Mouse (Mus musculus) left cerebral cortex, adult 18-20 months (tissue): ENCODE measurements around the gene Il4i1. TPM values are rescaled to one million over a fixed set of nuclear protein-coding genes. Genes with fewer than 3 reads are reported as not detected.
A peak's percentile ranks its signal among the peaks of the same experiment; 100 is the strongest.
"Not testable (repeated sequence)": the region's sequence is repeated elsewhere in the genome, so short reads cannot be mapped to it uniquely, and the experiment has no call there.

Experiments used
- DNase-seq, 2 experiments: peaks; one replicate each; pipeline ENCODE4 v3.0.0; 2021 to 2022; ENCODE audit warnings: low spot score in 2 of 2, mixed read lengths in 1 of 2
- total RNA-seq, 2 experiments: library from RNA; stranded (reverse); gene quantifications; 2 replicates each; pipeline ENCODE4 v1.2.3; 2021

Il4i1 gene
- total RNA-seq, 2 experiments from 2014 or later = 1.8 to 2.3 TPM

DNA sequence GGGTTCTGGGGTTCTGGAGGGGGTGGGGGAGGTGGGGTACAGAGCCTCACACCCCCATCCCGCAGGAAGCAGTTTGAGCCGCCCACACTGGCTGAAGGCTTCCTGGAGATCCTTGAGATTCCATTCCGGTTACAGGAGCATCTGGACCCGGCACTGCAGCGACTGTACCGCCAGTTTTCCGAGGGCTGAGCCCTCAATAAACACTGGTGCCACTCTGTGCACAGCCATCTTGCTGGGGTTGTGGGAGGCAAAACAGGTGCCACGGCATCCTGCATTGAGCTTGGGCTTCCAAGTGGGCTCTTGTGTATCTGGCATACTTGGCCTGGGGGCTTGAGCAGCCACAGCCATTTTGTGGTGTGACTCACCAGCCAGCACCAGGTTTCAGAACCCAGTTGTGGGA is 46.2 kb downstream of the Il4i1 start:
- peak in 1 of 2 experiments; percentile 15 for DNase-seq

DNA sequence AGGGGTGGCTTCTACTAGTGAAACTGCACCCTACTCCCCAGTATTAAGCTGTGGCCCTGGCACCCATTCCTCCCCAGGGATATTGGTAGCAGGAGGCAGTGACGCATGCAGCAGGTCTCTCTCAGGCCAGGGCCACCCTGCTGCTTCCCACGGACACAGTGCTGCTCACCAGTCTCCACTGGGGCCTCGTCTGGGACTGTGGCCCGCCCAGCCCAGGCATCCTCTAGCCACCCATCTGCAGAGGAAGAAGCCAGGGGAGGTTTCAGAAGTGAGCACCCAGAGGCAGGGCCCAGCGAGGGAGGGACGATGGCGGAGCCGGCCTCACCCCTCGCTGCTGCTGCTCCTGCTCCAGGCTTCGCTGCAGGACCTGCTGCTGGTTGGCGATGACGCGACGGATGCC is 47.0 kb downstream of the Il4i1 start:
- no peak for DNase-seq

DNA sequence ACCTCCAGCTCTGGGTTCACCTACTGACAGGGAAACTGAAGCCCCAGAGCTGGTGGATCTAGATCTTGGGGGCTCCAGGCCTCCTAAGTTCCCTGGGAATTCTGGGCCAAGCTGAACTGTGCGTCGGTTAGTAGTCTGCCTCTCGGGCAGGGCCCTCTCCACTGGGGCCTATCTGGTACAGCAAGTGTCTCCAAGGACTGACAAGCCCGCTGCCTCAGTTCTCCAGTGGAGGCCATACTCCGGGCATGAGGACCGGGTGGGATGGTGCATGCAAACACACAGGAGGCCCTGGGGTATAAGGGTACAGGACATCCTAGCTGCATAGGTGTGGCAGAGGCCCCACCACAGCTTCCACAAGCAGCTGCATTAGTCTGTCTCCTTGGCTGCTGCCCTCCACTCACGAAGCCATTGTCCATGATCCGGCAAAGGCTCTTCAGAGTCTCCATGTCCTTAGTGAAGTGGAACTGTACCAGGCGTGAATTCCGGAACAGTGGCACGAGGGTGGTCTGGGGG is 47.9 kb downstream of the Il4i1 start:
- no peak for DNase-seq

DNA sequence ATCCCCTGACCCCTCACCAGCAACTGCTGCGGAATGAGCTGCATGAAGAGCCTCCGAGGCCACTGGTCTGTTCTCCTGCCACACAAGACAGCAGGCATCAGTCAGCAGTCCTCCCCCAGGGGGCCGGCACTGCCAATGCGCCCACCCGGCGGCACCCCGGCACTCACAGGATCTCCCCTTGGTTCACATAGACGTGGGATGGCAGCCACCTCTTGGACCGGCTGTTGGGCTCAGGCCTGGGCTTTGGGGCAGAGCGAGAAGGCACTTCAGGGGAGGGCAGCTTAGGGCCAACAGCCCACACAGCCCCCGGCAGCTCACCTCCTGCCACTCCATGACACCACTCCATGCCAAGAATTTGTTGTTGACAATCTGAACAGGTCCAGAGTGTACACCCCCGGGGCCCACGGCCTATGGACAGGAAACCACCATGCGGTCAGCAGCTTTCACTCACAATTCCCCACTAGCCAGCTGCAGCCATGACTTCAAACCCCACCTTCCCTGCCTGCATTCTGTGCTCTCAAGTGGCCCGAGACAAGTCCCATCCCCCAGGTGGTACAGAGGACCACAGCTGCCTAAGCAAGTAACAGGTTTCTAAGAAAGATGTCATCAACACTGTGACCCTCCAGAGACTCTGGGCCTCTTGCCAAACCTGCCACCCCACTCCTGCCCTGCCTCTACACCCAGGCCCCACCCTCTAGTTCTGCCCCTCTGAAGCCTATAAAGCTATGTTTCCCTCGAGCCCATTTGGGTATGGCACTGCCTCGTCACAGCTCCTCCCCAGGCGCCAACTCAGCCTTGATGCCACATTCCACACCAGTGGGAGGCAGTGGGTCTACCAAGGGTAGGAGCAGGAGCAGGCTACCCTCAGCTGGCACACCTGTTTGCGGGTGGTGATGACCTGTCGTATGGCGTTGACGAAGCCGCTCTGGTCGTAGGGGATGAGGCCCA is 48.7 kb downstream of the Il4i1 start:
- DNase-seq = no peak

DNA sequence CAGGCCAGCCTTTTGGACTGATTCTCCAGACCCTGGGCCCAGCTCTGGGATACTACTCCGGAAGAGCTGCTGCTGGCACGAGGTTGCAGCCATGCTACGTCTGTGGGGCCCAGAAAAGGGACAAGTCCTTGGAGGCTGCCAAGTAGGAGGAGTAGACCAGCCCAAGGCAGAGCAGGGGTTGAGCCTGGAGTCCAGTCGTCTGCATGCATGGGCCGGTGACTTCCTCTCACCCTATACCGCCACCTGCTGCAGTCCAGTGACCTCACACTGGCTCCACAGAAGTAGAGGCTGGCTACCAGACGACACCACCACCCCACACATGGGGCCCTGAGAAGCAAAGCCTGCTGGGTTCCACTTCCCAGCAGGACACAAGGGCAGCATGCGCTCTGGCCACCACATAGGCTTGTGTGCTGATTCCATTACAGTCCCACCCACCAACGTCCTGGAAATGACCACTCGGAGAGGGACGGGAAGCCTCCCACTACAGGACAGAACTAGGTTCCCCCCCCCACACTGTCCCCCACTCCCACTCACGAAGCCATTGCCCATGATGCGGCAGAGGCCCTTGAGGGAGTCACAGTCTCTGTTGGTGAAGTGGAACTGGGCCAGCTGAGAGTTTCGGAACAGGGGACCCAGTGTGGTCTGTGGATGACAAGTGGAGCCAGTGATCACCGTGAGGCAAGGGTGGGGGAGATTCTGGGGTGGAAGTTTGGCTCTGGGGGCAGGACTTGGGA is 50.3 kb downstream of the Il4i1 start:
- DNase-seq = no peak

DNA sequence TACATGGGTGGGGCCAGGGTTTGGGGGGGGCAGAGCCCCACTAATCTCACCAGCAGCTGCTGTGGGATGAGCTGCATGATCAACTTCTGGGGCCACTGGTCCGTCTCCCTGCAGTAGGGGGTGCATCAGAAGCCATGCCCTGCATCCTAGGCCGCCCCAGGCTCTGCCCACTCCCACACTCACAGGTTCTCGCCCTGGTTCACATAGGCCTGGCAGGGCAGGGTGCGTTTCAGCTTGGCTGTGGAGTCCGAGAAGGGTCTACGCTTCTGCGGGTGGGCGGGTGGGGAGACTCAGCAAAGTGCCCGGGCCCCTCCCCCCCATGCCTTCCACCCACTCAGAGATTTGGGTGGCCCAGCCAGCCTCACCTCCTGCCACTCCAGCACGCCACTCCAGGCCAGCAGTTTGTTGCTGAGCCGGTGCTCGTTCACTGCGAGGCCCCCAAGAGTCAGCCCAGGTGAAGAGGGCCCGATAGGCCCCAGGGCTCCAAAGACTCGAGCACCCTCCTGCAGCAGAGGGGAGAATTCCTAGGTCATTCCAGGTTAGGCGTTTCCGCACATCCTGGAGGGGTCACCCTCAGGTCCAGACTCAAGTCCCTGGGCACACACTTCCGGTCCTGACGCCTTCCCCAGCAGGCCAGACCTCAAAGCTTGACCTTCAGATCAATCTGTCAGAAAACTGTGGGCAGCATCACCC is 51.0 kb downstream of the Il4i1 start:
- DNase-seq = no peak

DNA sequence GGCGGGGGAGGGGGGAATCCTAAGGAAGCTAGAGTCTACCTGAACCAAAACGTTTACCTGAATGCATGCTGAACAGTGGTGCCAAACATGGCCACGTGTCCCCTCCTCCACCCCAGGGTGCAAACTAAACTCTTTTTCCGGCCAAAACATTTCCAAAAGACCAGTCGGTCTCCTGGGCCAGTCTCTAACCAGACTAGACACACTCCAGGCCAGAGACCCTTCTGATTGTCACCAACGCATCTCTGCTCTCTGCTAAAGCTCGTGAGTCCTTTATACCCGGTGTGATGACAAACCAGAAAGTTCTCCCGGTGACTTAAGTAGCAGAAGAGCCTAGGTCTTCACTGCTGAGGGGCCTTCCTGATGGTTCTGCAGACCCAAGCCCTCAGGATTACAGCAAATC is 51.6 kb downstream of the Il4i1 start:
- DNase-seq = no peak

DNA sequence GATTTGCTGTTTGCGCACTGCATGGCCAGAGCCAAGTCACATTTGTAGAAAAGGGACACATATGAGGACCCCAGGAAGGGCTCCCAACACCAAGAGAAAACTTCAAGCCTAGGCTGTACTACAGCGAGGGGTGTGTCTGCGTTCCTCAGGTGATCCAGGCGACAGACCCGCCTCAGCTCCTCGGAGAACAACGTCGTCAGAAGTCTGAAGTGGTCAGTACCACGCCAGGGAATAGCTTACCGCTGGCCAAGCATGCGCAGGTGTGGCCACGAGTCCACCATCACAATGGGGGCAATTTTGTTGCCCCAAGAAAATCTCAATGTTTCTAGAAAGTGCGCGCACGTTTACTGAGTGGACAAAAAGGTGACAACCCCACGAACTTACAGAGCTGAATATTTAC is 52.3 kb downstream of the Il4i1 start:
- DNase-seq = no peak

DNA sequence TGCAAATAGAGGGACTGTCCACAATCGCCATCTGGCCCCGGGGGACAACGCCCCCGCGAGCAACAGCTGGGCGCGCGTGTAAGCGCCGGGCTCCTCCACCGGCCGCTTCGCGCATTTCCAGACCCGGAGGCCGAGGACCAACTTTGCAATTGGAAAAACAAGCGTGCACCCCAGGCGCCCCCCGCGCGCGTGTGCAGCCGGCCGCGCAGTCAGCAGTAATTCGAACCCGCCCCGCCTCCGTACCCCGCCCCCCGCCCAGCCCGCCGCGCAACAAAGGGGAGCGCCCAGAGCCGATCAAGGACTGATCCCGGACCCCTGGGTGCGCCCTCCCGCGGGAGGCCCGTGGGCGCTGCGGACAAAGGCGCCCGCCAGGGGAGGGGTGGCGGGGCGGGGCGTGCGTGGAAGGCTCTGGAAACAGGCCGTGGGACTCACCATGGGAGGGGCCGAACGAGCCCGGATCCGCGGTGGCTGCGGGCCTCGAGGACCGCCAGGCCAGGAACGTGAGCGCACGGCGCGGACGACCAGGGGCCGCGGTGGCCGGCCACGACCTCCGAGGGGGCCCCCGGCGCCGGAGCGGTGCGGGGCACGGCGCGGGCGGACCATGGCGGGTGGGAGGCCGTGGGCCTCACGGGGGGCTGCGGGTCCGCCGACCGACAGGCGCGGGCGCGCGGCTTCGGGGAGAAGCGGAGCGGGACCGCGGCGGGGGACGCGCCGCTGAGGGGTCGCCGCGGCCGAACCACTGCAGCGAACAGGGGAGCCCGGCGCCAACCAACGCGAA is 52.9 kb downstream of the Il4i1 start:
- DNase-seq = peak; percentile 55 to 57

DNA sequence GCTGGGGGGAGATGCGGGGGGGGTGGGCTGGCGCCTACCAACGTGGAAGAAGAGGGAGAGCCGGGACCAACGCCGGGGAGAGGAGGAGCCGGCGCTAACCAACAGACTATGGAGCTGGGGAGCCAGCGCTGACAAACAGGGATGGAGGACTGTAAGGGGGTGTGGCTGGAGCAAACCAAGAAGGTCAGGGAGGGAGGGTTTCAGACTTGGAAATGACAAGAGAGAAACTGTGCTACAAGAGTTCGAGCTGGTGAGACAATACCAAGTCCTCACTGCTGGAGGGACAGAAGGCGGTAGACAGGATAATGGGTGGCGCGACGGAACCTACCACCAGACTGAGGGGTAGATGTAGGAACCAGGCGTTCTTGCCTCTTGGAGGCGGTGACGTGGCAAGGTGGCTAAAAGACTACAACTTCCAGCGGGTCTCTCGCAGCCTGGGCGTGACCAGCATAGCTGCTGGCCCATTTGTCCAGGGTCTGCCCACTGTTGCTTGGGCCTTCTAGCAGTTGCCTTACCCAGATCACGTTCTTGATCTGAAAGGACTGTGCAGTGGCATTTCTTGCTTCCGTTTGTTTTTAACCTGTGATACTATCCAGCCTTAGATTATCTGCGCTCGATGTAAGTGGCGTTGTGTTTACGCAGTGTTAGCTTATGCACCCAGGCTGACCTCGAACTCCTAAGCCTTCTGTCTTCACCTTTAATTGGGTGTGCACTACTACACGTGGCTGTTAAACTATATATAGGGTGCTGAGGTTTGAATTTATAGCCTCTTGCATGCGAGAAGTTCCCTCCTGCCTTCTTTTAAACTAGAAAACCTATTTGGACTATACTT is 53.7 kb downstream of the Il4i1 start, which contains the start of gene Ptov1:
TSS of gene Ptov1 (minus strand) at position 92 of the 832 bp plus-strand sequence.
- peak; percentile 90 to 96 for DNase-seq

DNA sequence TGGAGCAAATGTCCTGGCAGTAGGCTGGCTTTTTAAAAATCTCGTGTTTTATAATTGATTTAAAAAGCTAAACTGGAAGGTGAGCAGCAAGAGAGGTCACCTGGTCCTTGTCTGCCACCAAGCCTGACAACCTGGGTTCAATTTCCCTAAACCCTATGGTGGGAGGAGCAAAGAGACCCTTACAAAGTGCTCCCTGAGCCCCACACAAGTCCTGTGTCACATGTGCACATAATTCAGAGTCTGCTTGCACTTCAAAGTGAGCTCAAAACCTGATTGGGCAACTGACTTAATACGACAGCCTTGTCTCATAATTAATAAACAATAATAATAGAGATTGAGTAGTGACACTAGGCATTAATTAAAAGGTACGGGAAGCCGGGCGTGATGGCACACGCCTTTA is 54.4 kb downstream of the Il4i1 start:
- no peak for DNase-seq

DNA sequence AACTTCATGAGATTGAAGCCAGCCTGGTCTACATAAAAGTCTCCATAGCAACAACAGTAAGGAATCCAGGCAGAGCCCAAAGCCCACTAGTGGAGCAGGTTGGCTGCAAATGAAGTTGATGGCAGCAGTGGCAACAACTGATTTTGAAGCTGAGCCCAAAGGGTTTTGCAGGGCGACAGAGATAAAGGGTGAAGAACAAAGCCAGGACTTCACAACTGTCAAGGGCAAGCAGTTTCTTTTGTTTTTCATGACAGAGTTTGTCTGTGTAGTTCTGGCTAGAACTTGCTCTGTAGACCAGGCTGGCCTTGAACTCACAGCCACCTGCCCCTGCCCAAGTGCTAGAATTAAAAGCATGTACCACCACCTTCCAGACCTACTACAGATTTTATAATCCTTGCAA is 55.0 kb downstream of the Il4i1 start:
- no peak for DNase-seq

DNA sequence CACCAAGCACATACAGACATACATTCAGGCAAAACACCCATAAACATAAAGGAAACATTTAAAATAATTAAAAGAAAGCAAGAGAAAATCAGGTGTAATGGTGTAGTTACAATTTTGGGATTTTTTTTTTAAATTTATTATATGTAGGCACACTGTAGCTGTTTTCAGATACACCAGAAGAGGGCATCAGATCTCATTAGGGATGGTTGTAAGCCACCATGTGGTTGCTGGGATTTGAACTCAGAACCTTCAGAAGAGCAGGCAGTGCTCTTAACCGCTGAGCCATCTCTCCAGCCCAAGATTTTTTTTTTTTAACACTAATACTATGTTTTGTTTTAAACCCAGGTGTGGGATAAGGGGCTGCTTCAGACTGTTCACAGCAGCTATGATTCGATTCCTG is 55.6 kb downstream of the Il4i1 start:
- DNase-seq = not testable (repeated sequence)

DNA sequence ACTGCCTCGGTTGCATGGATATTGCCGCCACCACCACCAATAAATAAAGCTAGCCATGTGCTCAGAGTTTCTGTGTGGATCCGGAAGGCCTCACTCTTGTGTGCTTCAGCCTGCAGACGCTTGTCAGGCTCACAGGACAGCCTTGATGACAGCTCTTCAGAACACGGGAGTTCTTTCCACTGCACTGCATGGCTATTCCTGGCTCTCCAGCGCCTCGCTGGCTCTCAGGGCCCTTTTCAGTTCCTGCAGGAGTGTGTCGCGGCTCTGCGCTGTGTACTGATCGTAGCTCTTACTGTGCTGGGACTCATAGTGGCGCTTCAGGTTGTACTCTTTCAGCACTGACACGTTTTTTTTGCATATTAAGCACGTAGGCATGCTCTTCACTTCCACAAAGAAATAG is 61.6 kb downstream of the Il4i1 start:
- DNase-seq = no peak

DNA sequence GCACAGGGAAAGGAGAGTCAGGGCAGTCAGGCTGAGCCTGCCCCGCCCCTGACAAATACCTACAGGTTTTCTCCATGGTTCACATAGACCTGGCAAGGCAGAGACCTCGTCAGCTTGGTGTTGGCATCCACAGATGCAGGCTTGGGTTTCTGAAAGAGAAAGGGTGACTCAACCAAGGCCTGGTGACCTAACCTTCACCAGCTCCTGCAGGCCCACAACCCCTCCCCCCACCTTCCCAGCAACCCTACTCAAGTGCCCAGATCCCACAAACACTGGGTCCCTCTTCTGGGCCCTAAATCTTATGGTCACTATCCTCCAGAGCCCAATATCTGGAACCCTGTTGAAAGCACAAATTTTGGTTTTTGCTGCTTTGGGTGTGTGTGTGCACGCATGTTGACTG is 66.8 kb downstream of the Il4i1 start:
- no peak for DNase-seq

DNA sequence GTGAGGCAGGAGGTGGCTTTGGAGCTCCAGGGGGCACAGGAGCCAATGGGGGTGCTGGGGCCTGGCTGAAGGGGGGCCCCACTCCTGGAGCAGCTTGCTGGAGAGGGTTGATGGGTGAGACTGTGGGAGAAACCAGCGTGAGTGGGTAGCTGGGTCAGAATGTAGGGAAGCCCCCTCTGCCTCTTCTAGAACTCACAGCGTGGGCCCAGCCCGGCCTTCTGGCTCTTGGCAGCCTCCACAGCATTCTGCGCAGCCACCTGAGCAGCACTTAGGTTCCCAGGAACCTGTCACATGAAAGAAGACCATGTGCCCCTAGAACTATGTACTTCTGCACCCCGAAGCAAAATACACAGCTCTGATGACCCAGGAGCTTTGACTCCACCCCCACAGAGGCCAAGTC is 68.5 kb downstream of the Il4i1 start:
- DNase-seq = no peak

DNA sequence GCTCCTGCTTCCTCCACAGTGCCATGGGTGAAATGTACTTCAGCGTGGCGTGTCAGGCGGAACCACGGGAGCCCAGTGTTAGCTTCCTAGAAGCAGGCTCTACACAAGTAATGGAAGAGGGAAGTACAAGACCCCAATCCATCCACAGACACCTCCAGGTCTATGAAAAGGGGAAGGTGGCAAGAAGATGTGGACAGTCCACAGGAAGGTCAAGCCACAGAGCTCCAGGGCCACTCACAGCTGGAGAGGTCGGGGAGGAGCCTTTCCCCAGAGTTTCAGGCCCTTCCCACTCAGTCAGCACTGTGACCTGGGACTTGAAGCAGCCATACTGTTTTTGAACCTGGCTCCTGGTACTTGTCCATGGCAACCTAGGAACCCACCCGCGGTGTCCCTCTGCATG is 70.8 kb downstream of the Il4i1 start:
- no peak for DNase-seq

DNA sequence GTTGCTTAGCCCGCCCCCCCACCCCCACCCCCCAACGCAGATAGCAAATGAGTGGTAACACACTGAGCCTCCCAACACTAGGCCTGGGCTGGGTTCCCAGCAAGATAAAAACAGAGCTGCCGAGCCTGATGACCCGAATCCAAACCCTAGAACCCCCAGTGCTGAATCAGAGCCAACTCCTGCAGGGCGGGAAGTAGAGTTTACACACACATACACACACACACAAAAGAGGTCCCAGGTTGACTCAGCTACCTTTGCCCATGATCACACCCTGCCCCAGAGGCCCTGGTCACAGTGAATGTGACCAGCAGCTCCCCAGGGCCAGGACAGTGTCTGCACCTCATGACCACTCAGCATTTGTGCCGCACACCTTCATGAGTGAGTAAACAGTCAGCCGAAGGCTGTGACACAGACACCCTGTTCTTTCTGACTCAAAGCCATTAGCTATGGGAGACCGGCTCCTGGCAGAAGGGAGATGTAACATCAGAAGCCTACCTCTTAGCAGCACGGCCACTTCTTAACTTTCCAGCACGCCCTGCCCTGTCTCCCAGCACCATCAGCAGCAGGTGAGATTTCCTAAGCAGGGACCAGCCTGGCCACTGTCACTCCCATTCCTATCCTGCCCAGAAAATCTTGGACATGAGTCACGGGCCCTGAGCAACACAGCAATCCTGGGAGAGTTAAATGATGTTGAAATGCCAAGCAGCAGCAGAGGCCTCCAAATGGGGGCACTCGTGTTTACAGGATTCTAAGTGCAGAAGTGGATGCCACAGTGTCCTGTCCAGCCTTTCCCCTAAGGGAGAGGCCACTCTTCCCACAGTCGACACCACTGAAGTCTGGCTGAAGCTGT is 72.3 kb downstream of the Il4i1 start:
- no peak for DNase-seq

DNA sequence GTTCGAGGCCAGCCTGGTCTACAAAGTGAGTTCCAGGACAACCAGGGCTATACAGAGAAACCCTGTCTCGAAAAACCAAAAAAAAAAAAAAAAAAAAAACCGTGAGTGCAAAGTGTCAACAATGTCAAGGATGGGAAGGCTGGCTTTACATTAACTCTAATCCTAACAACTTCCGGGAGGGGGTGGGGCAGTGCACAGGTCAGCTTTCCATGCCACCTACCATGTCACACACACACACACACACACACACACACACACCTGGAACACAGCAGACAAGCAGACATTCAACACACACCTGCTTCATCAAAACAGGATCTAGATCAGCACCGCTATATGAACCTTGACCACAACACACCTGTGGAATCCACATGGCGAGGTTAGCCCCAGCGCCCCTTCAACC is 74.0 kb downstream of the Il4i1 start:
- DNase-seq = no peak
